Mouse (Mus musculus): ENCODE measurements around the gene Cdkl3.

Cdkl3 gene

GRCm38 (mm10) chr11:52046446-52047165 is 42.6 kb downstream of the Cdkl3 start:
- H3K27me3 ChIP-seq (ENCODE audit: control insufficient read depth, insufficient read depth, low read length, poor library complexity, severe bottlenecking), result no peaks in the 10 kb centered on the region
- no peaks in the 10 kb centered on the region for H3K36me3 ChIP-seq (ENCODE audit: control insufficient read depth, insufficient read depth, low read length, poor library complexity, severe bottlenecking)
- DNase-seq (ENCODE audit: low read depth, low spot score), result no peak

- Histone ChIP-seq H3K27me3 (ENCODE audit: control insufficient read depth, insufficient read depth, low read length, poor library complexity, severe bottlenecking) (no peaks in the 10 kb centered on the region), H3K36me3 (ENCODE audit: control insufficient read depth, insufficient read depth, low read length, poor library complexity, severe bottlenecking) (no peaks in the 10 kb centered on the region)
- DNase-seq (ENCODE audit: low read depth, low spot score), result no peak
These were observed 49.4 kb downstream of the Cdkl3 start for GRCm38 (mm10) chr11:52053371-52053770.

GRCm38 (mm10) chr11:52054728-52055127 is 50.7 kb downstream of the Cdkl3 start:
- Histone ChIP-seq H3K36me3 (ENCODE audit: control insufficient read depth, insufficient read depth, low read length, poor library complexity, severe bottlenecking) (no peaks in the 10 kb centered on the region), H3K27me3 (ENCODE audit: control insufficient read depth, insufficient read depth, low read length, poor library complexity, severe bottlenecking) (no peaks in the 10 kb centered on the region)
- no peak for DNase-seq (ENCODE audit: low read depth, low spot score)

- DNase-seq (ENCODE audit: low read depth, low spot score), result no peak
- H3K36me3 ChIP-seq (ENCODE audit: control insufficient read depth, insufficient read depth, low read length, poor library complexity, severe bottlenecking), result no peaks in the 10 kb centered on the region
These were observed 52.2 kb downstream of the Cdkl3 start for GRCm38 (mm10) chr11:52056198-52056597.

GRCm38 (mm10) chr11:52059001-52059400 is 55.0 kb downstream of the Cdkl3 start:
- Histone ChIP-seq H3K27me3 (ENCODE audit: control insufficient read depth, insufficient read depth, low read length, poor library complexity, severe bottlenecking) (no peaks in the 10 kb centered on the region), H3K36me3 (ENCODE audit: control insufficient read depth, insufficient read depth, low read length, poor library complexity, severe bottlenecking) (no peaks in the 10 kb centered on the region)
- no peak for DNase-seq (ENCODE audit: low read depth, low spot score)

More at GRCm38 (mm10) chr11:52056198-52056597, 52.2 kb downstream of the Cdkl3 start:
- H3K27me3 ChIP-seq (ENCODE audit: control insufficient read depth, insufficient read depth, low read length, poor library complexity, severe bottlenecking), result no peaks in the 10 kb centered on the region

- Histone ChIP-seq H3K36me3 (ENCODE audit: control insufficient read depth, insufficient read depth, low read length, poor library complexity, severe bottlenecking) (no peaks in the 10 kb centered on the region), H3K27me3 (ENCODE audit: control insufficient read depth, insufficient read depth, low read length, poor library complexity, severe bottlenecking) (no peaks in the 10 kb centered on the region)
- no peak for DNase-seq (ENCODE audit: low read depth, low spot score)
These were observed 56.3 kb downstream of the Cdkl3 start for GRCm38 (mm10) chr11:52060315-52060714.

GRCm38 (mm10) chr11:52062406-52062805 is 58.4 kb downstream of the Cdkl3 start:
- peak; percentile 53 for DNase-seq (ENCODE audit: low read depth, low spot score)
- H3K36me3 ChIP-seq (ENCODE audit: control insufficient read depth, insufficient read depth, low read length, poor library complexity, severe bottlenecking), result no peaks in the 10 kb centered on the region
- H3K27me3 ChIP-seq (ENCODE audit: control insufficient read depth, insufficient read depth, low read length, poor library complexity, severe bottlenecking), result no peaks in the 10 kb centered on the region

- peak; percentile 60 for DNase-seq (ENCODE audit: low read depth, low spot score)
- Histone ChIP-seq H3K27me3 (ENCODE audit: control insufficient read depth, insufficient read depth, low read length, poor library complexity, severe bottlenecking) (no peaks in the 10 kb centered on the region), H3K36me3 (ENCODE audit: control insufficient read depth, insufficient read depth, low read length, poor library complexity, severe bottlenecking) (no peaks in the 10 kb centered on the region)
These were observed 60.4 kb downstream of the Cdkl3 start for GRCm38 (mm10) chr11:52064398-52064797.

- Histone ChIP-seq H3K36me3 (ENCODE audit: control insufficient read depth, insufficient read depth, low read length, poor library complexity, severe bottlenecking) (no peaks in the 10 kb centered on the region), H3K27me3 (ENCODE audit: control insufficient read depth, insufficient read depth, low read length, poor library complexity, severe bottlenecking) (no peaks in the 10 kb centered on the region)
- peak; percentile 58 for DNase-seq (ENCODE audit: low read depth, low spot score)
These were observed 61.8 kb downstream of the Cdkl3 start for GRCm38 (mm10) chr11:52065841-52066240.

- Histone ChIP-seq H3K27me3 (ENCODE audit: control insufficient read depth, insufficient read depth, low read length, poor library complexity, severe bottlenecking) (no peaks in the 10 kb centered on the region), H3K36me3 (ENCODE audit: control insufficient read depth, insufficient read depth, low read length, poor library complexity, severe bottlenecking) (no peaks in the 10 kb centered on the region)
- no peak for DNase-seq (ENCODE audit: low read depth, low spot score)
These were observed 67.7 kb downstream of the Cdkl3 start for GRCm38 (mm10) chr11:52071768-52072167.

GRCm38 (mm10) chr11:52073528-52074170 is 69.6 kb downstream of the Cdkl3 start:
- no peaks in the 10 kb centered on the region for H3K27me3 ChIP-seq (ENCODE audit: control insufficient read depth, insufficient read depth, low read length, poor library complexity, severe bottlenecking)
- no peak for DNase-seq (ENCODE audit: low read depth, low spot score)
- H3K36me3 ChIP-seq (ENCODE audit: control insufficient read depth, insufficient read depth, low read length, poor library complexity, severe bottlenecking), result no peaks in the 10 kb centered on the region

- Histone ChIP-seq H3K27me3 (ENCODE audit: control insufficient read depth, insufficient read depth, low read length, poor library complexity, severe bottlenecking) (no peaks in the 10 kb centered on the region), H3K36me3 (ENCODE audit: control insufficient read depth, insufficient read depth, low read length, poor library complexity, severe bottlenecking) (no peaks in the 10 kb centered on the region)
- DNase-seq (ENCODE audit: low read depth, low spot score), result no peak
These were observed 70.8 kb downstream of the Cdkl3 start for GRCm38 (mm10) chr11:52074626-52075470.

- no peaks in the 10 kb centered on the region for H3K27me3 ChIP-seq (ENCODE audit: control insufficient read depth, insufficient read depth, low read length, poor library complexity, severe bottlenecking)
- DNase-seq (ENCODE audit: low read depth, low spot score), result peak; percentile 86
- no peaks in the 10 kb centered on the region for H3K36me3 ChIP-seq (ENCODE audit: control insufficient read depth, insufficient read depth, low read length, poor library complexity, severe bottlenecking)
These were observed 72.0 kb downstream of the Cdkl3 start for GRCm38 (mm10) chr11:52075794-52076633.

GRCm38 (mm10) chr11:52076742-52077352 is 72.8 kb downstream of the Cdkl3 start:
- no peak for DNase-seq (ENCODE audit: low read depth, low spot score)
- Histone ChIP-seq H3K27me3 (ENCODE audit: control insufficient read depth, insufficient read depth, low read length, poor library complexity, severe bottlenecking) (no peaks in the 10 kb centered on the region), H3K36me3 (ENCODE audit: control insufficient read depth, insufficient read depth, low read length, poor library complexity, severe bottlenecking) (no peaks in the 10 kb centered on the region)
